Mouse (Mus musculus) liver, embryonic 11.5 days (tissue): ENCODE data around the gene Dgkd. TPM values are rescaled to one million over a fixed set of nuclear protein-coding genes. Genes with fewer than 3 reads are reported as not detected.
A peak's percentile ranks its signal among the peaks of the same experiment; 100 is the strongest.

Experiments
- ATAC-seq: fragments of 200-750 bp; cut with Nextera tagmentation; replicated peaks from 2 replicates; pipeline ENCODE4 v1.8.0; 2017; ENCODE audit warnings: moderate number of reproducible peaks, mild to moderate bottlenecking, moderate TSS enrichment, moderate library complexity; ENCODE audit not compliant: low FRiP score
- DNase-seq: peaks from one replicate; pipeline ENCODE4 v3.0.0-alpha.2; 2017; ENCODE audit warnings: low spot score
- H3K27ac ChIP-seq: fragments of 300-500 bp; sonication (generic); 2 replicates; pipeline ENCODE4 v1.5.1; 2014; ENCODE audit warnings: mild to moderate bottlenecking, low read depth, low read length, control low read depth
- H3K27me3 ChIP-seq: fragments of 300-500 bp; sonication (generic); replicated peaks from 2 replicates; pipeline ENCODE4 v1.6.1; 2014; ENCODE audit warnings: low read length, mixed read lengths; ENCODE audit not compliant: control insufficient read depth, insufficient read depth
- H3K36me3 ChIP-seq: fragments of 300-500 bp; sonication (generic); 2 replicates; pipeline ENCODE4 v1.6.1; 2014; ENCODE audit warnings: mild to moderate bottlenecking, low read length, moderate library complexity, mixed read lengths; ENCODE audit not compliant: control insufficient read depth, insufficient read depth
- H3K4me1 ChIP-seq: fragments of 300-500 bp; sonication (generic); replicated peaks from 2 replicates; pipeline ENCODE4 v1.6.1; 2014; ENCODE audit warnings: low read length, mixed read lengths; ENCODE audit not compliant: control insufficient read depth, insufficient read depth
- H3K4me2 ChIP-seq: fragments of 300-500 bp; sonication (generic); 2 replicates; pipeline ENCODE4 v1.6.1; 2014; ENCODE audit warnings: mild to moderate bottlenecking, control low read depth, moderate library complexity
- H3K4me3 ChIP-seq: fragments of 300-500 bp; sonication (generic); 2 replicates; pipeline ENCODE4 v1.5.1; 2014; ENCODE audit warnings: low read depth, low read length, control low read depth
- H3K9ac ChIP-seq: fragments of 300-500 bp; sonication (generic); 2 replicates; pipeline ENCODE4 v1.6.1; 2014; ENCODE audit warnings: low read depth, low read length, control low read depth
- H3K9me3 ChIP-seq: fragments of 300-500 bp; sonication (generic); 2 replicates; pipeline ENCODE4 v1.6.1; 2016; ENCODE audit warnings: low read length, inconsistent platforms, mixed read lengths; ENCODE audit not compliant: control insufficient read depth
- WGBS: fragments of 180-500 bp; shearing (Covaris S2); extraction: QIAGEN DNeasy Blood & Tissue Kit; methylation state at CpG from one replicate; pipeline ENCODE4 v1.1.7; 2014; 5-methylcytosine and 5-hydroxymethylcytosine counted together
- polyA plus RNA-seq: library from polyadenylated mRNA; unstranded; fragments of >200 nt; fragmentation: Nextera tagmentation; extraction: Ambion mirVana; gene quantifications from 2 replicates; pipeline ENCODE4 v1.2.1, GENCODE M21; 2014

The Dgkd gene
- polyA plus RNA-seq, 1 experiment from 2014 or later, result 33.5 TPM

GRCm38 (mm10) chr1:87866672-87867071 is 13.6 kb downstream of the Dgkd start:
- Histone ChIP-seq H3K4me2 (no peak overlapping the region), H3K9me3 (no peaks in the 10 kb centered on the region), H3K4me1 (peaks cover 18% of the 10 kb centered on the region), H3K4me3 (no peak overlapping the region), H3K9ac (no peak overlapping the region), H3K27ac (no peak overlapping the region), H3K27me3 (no peaks in the 10 kb centered on the region), H3K36me3 (no peaks in the 10 kb centered on the region)
- DNase-seq (no peak), ATAC-seq (no peak)
- 76% methylated on average over 1 of the region's 1 CpGs for WGBS

DNA sequence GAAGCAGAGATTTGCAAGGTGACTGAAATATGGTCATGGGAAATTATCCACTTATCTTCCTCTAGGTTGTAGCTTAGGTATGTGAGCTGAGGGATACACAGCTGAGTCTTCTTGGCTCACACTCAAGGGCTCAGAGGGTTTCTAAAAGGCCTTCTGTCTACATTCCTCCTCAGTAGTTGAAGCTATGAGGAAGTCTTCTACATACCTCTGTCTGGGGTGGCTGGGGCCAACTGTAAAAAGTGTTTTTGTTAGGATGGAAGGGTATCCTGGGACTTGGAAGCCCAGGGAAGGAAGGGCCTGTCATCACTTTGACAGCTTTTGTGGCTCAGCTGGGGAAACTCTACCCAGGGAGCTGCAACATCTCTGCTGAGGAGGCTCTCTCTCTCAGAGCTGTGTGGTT is 18.5 kb downstream of the Dgkd start:
- H3K27me3 ChIP-seq, result no peaks in the 10 kb centered on the region
- H3K36me3 ChIP-seq, result no peaks in the 10 kb centered on the region
- H3K4me2 ChIP-seq, result no peak overlapping the region
- no peak for ATAC-seq
- H3K9me3 ChIP-seq, result no peaks in the 10 kb centered on the region
- H3K9ac ChIP-seq, result no peak overlapping the region
- peaks cover 26% of the 10 kb centered on the region for H3K4me1 ChIP-seq
- no peak for DNase-seq
- H3K4me3 ChIP-seq, result no peak overlapping the region
- no peak overlapping the region for H3K27ac ChIP-seq

DNA sequence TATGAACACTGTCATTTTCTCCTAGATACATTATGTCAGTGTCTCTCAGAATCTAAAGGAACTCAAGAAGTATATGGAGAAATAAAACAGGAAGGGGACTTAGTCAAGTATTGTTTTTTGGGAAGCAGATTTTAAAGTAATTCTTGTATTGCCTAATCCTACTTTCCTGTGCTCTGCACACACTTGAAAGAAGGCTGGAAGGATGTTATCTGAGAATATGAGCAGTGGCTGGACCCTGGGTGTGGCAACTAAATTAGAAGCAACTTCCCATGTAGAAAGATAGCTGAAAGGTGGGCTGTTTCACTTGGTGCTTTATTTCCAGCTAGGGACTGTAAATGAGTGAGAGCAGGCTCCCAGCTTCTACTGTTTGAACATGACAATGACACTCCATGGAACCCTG is 20.0 kb downstream of the Dgkd start:
- Histone ChIP-seq H3K36me3 (no peaks in the 10 kb centered on the region), H3K27ac (no peak overlapping the region), H3K4me2 (no peak overlapping the region; the same call in 1 of the 2 replicates), H3K27me3 (no peaks in the 10 kb centered on the region), H3K9ac (no peak overlapping the region), H3K9me3 (no peaks in the 10 kb centered on the region), H3K4me3 (no peak overlapping the region), H3K4me1 (peaks cover 38% of the 10 kb centered on the region)
- DNase-seq (no peak), ATAC-seq (no peak; the same call in 1 of the 2 replicates)

GRCm38 (mm10) chr1:87876065-87876464 is 23.0 kb downstream of the Dgkd start:
- peaks cover 56% of the 10 kb centered on the region for H3K4me1 ChIP-seq
- H3K27ac ChIP-seq, result no peak overlapping the region
- H3K4me2 ChIP-seq, result no peak overlapping the region
- ATAC-seq, result no peak
- H3K4me3 ChIP-seq, result no peak overlapping the region
- no peak overlapping the region for H3K9ac ChIP-seq
- H3K9me3 ChIP-seq, result no peaks in the 10 kb centered on the region
- H3K36me3 ChIP-seq, result peaks cover 2% of the 10 kb centered on the region; the same call in 1 of the 2 replicates
- H3K27me3 ChIP-seq, result no peaks in the 10 kb centered on the region
- 65% methylated on average over 1 of the region's 1 CpGs for WGBS
- DNase-seq, result no peak

- no peak overlapping the region for H3K4me3 ChIP-seq
- no peaks in the 10 kb centered on the region for H3K27me3 ChIP-seq
- no peak overlapping the region for H3K9ac ChIP-seq
- H3K27ac ChIP-seq, result peak overlapping the region; percentile 40; the same call in 1 of the 2 replicates
- peaks cover 56% of the 10 kb centered on the region for H3K4me1 ChIP-seq
- peak overlapping the region; percentile 15 for H3K4me2 ChIP-seq
- DNase-seq, result no peak
- 30% methylated on average over 9 of the region's 9 CpGs for WGBS
- peak; percentile 33 for ATAC-seq
- peaks cover 2% of the 10 kb centered on the region; the same call in 1 of the 2 replicates for H3K36me3 ChIP-seq
- no peaks in the 10 kb centered on the region for H3K9me3 ChIP-seq
Measured at GRCm38 (mm10) chr1:87877552-87878283, 24.6 kb downstream of the Dgkd start.

DNA sequence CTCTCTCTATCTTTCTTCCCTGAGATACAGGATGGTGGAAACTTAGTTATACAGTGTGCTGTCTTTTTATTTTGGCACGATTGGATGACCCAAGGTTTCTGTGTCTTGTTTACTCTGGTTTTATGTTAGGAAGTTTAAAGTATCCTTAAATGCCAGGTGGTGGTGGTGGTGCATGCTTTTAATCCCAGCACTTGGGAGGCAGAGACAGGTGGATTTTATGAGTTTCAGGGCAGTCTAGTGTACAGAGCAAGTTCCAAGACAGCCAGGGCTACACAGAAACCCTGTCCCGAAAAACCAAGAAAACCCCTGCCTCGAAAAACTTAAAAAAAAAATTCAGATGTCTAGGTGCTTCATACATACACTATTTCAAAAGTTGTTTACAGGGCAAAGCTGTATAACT is 25.9 kb downstream of the Dgkd start:
- WGBS, result 83% methylated on average over 3 of the region's 3 CpGs
- H3K36me3 ChIP-seq, result peaks cover 5% of the 10 kb centered on the region; the same call in 1 of the 2 replicates
- no peak overlapping the region; the same call in 1 of the 2 replicates for H3K4me2 ChIP-seq
- H3K27ac ChIP-seq, result 0 out of 2 replicates have a peak overlapping the region, but pooled peaks have one; percentile 34
- ATAC-seq (no peak), DNase-seq (no peak)
- H3K27me3 ChIP-seq, result no peaks in the 10 kb centered on the region
- no peak overlapping the region for H3K4me3 ChIP-seq
- H3K9me3 ChIP-seq, result no peaks in the 10 kb centered on the region
- H3K9ac ChIP-seq, result no peak overlapping the region
- peaks cover 47% of the 10 kb centered on the region for H3K4me1 ChIP-seq

DNA sequence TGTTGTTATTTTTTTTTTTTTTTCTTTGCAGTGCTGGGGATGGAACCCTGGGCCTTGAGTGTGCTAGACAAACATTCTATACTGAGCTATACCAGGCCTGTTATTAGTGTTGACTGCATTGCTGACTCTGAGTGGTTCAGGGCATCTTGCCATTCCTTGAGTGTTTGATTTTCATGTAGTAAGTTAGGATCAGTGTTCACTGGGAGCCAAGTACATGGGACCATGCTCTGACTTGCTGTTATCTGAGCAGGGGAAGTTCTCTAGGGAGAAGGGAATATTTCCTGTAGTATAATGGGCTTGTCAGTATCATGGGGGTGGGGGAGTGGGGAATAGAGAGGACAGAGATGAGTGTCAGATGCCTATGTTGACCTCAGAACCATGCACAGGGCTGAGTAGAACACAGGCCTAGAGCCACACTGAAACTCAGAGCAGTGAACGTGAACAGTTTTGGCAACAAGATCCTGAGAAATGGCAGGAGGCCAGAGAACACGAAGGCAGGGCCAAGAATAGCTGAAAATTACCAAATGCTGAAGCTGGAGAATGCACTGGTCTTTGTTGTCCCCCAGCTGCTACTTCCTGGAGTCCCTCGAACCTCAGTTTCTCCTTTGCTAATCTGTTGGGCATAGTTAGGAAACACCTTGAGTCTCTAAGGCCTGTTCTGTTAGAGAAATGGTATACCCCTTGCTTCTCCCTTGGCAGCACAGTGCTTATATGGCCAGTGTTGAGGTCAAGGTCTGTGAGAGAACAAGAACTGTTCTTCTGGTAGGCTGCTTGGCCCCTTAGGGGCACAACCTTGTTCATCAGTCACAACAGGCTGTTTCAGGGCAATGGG is 26.6 kb downstream of the Dgkd start:
- WGBS, result 56% methylated on average over 3 of the region's 3 CpGs
- Histone ChIP-seq H3K27ac (peak overlapping the region; percentile 32; the same call in 1 of the 2 replicates), H3K27me3 (no peaks in the 10 kb centered on the region), H3K9me3 (no peaks in the 10 kb centered on the region), H3K4me2 (no peak overlapping the region), H3K4me1 (peaks cover 45% of the 10 kb centered on the region), H3K9ac (no peak overlapping the region), H3K4me3 (no peak overlapping the region), H3K36me3 (peaks cover 5% of the 10 kb centered on the region; the same call in 1 of the 2 replicates)
- no peak for DNase-seq
- ATAC-seq, result no peak

- H3K9ac ChIP-seq, result no peak overlapping the region
- ATAC-seq, result no peak
- no peak overlapping the region for H3K4me2 ChIP-seq
- no peak for DNase-seq
- H3K9me3 ChIP-seq, result no peaks in the 10 kb centered on the region
- H3K36me3 ChIP-seq, result peaks cover 7% of the 10 kb centered on the region; the same call in 1 of the 2 replicates
- H3K4me1 ChIP-seq, result peaks cover 43% of the 10 kb centered on the region
- H3K27me3 ChIP-seq, result no peaks in the 10 kb centered on the region
- 86% methylated on average over 6 of the region's 6 CpGs for WGBS
- no peak overlapping the region for H3K4me3 ChIP-seq
- H3K27ac ChIP-seq, result no peak overlapping the region
Measured at GRCm38 (mm10) chr1:87880326-87880627, 27.2 kb downstream of the Dgkd start.
